Mouse (Mus musculus) inflammation-experienced regulatory T-cells (primary cell): ENCODE measurements around the gene Olfr1388. TPM values are rescaled to one million over a fixed set of nuclear protein-coding genes. Genes with fewer than 3 reads are reported as not detected.

Experiments
- polyA plus RNA-seq, 2 experiments: library from polyadenylated mRNA; unstranded; fragments of 100-300 nt; shearing (Covaris generic); gene quantifications; one replicate each; pipeline ENCODE4 v1.2.1; 2017

The Olfr1388 gene
- under 1 TPM in 1 of 2 experiments, not detected in 1; 0.31 TPM for polyA plus RNA-seq

GRCm38 (mm10) chr11:49436411-49436810 lies at the start of gene Olfr1388:
Gene Olfr1388, plus strand, starts transcription at chr11:49436624.

GRCm38 (mm10) chr11:49422767-49423166 lies 13.7 kb upstream of the Olfr1388 start, which contains the start of gene Olfr1389:
Gene Olfr1389, plus strand, starts transcription at chr11:49423067.

DNA sequence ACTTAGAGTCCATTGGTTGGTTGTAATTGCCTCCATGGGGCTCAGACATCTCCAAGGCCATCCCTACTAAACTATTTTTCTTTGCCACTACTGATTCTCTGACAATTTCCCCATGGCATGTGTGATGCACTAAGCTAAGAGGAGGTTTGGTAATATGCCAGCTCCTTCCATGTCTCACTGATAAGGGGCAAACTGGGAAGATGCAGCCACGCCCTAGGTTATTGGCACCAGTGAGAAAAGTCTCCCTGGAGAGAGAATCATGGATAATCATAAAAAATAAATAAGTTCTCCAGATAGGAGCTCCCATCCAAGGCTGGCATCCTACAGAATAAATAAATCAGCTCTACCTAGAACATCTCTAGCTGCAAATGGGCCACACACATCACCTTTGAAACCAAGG lies 18.6 kb downstream of the Olfr1388 start, which contains the start of gene Olfr1387:
Gene Olfr1387 (plus strand): TSS at position 301 of the 400 bp plus-strand sequence.

DNA sequence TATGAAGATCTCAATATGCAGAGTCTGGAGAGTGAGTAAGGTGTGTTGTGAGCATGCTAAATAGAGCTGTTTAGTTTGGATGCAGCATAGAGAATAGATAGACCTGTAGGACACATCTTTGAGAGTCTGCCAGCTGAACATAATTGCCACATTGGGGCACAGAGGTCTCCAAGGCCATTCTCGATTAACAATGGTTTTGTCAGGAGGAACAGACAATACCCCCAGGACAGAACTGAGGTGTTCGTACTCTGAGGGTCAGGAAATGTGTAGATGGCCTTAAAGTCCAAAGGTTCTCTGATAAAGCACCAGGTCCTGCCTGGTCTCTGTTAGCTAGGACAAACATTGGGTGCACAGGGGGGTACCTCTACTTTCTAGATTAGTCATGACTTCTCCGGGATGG lies 28.3 kb downstream of the Olfr1388 start, which contains the start of gene Olfr1386:
Gene Olfr1386 (plus strand): TSS at position 301 of the 400 bp plus-strand sequence.

GRCm38 (mm10) chr11:49488770-49489169 lies 52.3 kb downstream of the Olfr1388 start, which contains the start of gene Olfr1385:
Gene Olfr1385, plus strand, starts transcription at chr11:49489070.

Other genes with a start within 250 kb of the Olfr1388 start
- 1 to 10 TPM in 1 of 2 experiments, under 1 TPM in 1; 0.08 to 2.7 TPM for gene Btnl9, start 249.5 kb upstream of the Olfr1388 start, polyA plus RNA-seq
- 10 to 100 TPM; 50.0 to 53.8 TPM for gene Zfp62, start 233.3 kb upstream of the Olfr1388 start, polyA plus RNA-seq
- 100 to 1,000 TPM in 1 of 2 experiments, 10 to 100 TPM in 1; 98.9 to 109 TPM for gene Mgat1, start 192.4 kb upstream of the Olfr1388 start, polyA plus RNA-seq
- not detected for gene Olfr1393, start 158.3 kb upstream of the Olfr1388 start, polyA plus RNA-seq
- under 1 TPM in 1 of 2 experiments, not detected in 1; 0.71 TPM for gene Olfr1392, start 151.3 kb upstream of the Olfr1388 start, polyA plus RNA-seq
- not detected for gene Olfr10, start 131.9 kb upstream of the Olfr1388 start, polyA plus RNA-seq
- not detected for gene Olfr1391, start 113.9 kb upstream of the Olfr1388 start, polyA plus RNA-seq
- gene Olfr1390, start 101.4 kb upstream of the Olfr1388 start, polyA plus RNA-seq, result under 1 TPM in 1 of 2 experiments, not detected in 1; 0.61 TPM
- 1 to 10 TPM in 1 of 2 experiments, not detected in 1; 1.2 TPM for gene Olfr1389, start 13.6 kb upstream of the Olfr1388 start, polyA plus RNA-seq
- under 1 TPM in 1 of 2 experiments, not detected in 1; 0.28 TPM for gene Olfr1387, start 18.7 kb downstream of the Olfr1388 start, polyA plus RNA-seq
- under 1 TPM in 1 of 2 experiments, not detected in 1; 0.46 TPM for gene Olfr1386, start 28.4 kb downstream of the Olfr1388 start, polyA plus RNA-seq
- gene Olfr1385, start 52.4 kb downstream of the Olfr1388 start, polyA plus RNA-seq, result under 1 TPM; 0.12 to 0.84 TPM
- gene Olfr1384, start 70.1 kb downstream of the Olfr1388 start, polyA plus RNA-seq, result under 1 TPM in 1 of 2 experiments, not detected in 1; 0.27 TPM
- not detected for gene Olfr1383, start 83.0 kb downstream of the Olfr1388 start, polyA plus RNA-seq
- under 1 TPM in 1 of 2 experiments, not detected in 1; 0.09 TPM for gene Olfr1382, start 91.6 kb downstream of the Olfr1388 start, polyA plus RNA-seq
- under 1 TPM in 1 of 2 experiments, not detected in 1; 0.22 TPM for gene Olfr1381, start 106.8 kb downstream of the Olfr1388 start, polyA plus RNA-seq
- under 1 TPM in 1 of 2 experiments, not detected in 1; 0.18 TPM for gene Olfr1380, start 120.3 kb downstream of the Olfr1388 start, polyA plus RNA-seq
- gene Flt4, start 172.6 kb downstream of the Olfr1388 start, polyA plus RNA-seq, result under 1 TPM in 1 of 2 experiments, not detected in 1; 0.20 TPM
- gene Scgb3a1, start 227.0 kb downstream of the Olfr1388 start, polyA plus RNA-seq, result not detected